Mouse (Mus musculus) splenic B cell, adult 2 months (primary cell): ENCODE measurements around the gene Chrna1.
A peak's percentile ranks its signal among the peaks of the same experiment; 100 is the strongest.

Experiments used
- DNase-seq: peaks from one replicate; pipeline ENCODE4 v3.0.0-alpha.2; 2011; ENCODE audit warnings: low read depth, low spot score
- H3K27me3 ChIP-seq: 2 replicates; pipeline ENCODE4 v1.6.1; 2012; ENCODE audit warnings: mild to moderate bottlenecking, low read length, moderate library complexity, mixed read lengths; ENCODE audit not compliant: control insufficient read depth, poor library complexity, insufficient read depth, severe bottlenecking
- H3K36me3 ChIP-seq: 2 replicates; pipeline ENCODE4 v1.6.1; 2012; ENCODE audit warnings: mild to moderate bottlenecking, low read length, moderate library complexity, mixed read lengths; ENCODE audit not compliant: control insufficient read depth, poor library complexity, insufficient read depth, severe bottlenecking

The Chrna1 gene

DNA sequence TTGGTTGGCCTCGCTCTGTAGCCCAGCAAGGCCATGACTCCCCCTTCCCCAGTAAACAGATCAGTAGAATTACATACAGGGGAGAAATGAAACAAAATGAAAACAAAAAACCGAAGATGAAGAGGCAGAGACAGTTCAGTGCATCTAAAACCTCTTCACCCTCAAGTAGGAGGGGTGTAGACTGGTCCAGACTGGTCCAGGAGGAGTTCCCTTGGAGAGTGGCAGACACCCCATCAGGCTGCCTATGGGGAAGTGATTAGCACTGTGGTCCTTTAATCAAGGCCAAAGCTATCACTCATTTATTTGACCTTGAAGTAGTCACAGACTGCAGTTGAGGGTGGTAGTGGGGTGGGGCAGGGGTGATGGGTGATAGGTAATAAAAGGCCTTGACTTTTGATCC lies 24.4 kb upstream of the Chrna1 start:
- H3K27me3 ChIP-seq: no peaks in the 10 kb centered on the region
- DNase-seq: no peak

DNA sequence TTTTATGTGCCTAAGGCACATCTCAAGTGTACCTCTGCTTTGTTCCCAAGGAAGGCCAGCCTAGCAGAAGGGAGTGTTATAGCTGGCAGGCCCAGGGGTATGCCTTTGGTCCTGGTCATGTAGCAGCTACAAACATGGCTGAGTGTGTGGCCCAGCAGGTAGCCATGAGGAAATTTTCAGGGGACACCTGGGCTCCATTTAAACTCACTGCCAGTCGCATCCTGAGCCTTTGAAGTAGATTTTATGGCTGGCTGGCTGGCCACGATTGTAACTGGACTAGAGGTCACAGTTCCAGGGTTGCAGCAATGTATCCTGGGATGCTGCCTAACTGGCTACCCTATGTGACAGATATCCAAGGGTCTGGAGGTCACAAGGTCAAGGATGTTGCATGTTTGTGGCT lies 20.5 kb upstream of the Chrna1 start:
- Histone ChIP-seq H3K27me3 (no peaks in the 10 kb centered on the region), H3K36me3 (no peaks in the 10 kb centered on the region)
- DNase-seq: no peak

More for the DNA sequence above, 24.4 kb upstream of the Chrna1 start:
- H3K36me3 ChIP-seq: no peaks in the 10 kb centered on the region

DNA sequence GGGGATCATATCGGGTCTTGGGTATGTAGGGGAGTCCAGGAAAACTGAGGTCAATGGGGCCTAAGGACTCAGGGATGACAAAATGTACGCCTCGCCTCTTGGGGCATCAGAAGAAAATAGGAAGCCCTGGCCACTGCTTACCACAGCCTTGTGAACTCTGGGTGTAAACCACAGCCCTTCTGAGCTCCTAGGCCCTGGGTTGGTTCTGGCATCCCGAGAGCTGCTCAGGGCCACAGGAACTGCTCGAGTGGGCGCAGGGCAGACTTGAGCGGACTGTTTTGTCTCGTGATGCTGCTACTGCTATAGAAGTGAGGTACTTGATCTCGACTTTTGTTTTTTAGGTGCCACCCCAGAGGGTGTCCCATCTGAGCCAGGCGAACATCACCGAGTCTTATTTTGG lies 17.6 kb upstream of the Chrna1 start:
- DNase-seq: no peak
- Histone ChIP-seq H3K27me3 (no peaks in the 10 kb centered on the region), H3K36me3 (no peaks in the 10 kb centered on the region)

DNA sequence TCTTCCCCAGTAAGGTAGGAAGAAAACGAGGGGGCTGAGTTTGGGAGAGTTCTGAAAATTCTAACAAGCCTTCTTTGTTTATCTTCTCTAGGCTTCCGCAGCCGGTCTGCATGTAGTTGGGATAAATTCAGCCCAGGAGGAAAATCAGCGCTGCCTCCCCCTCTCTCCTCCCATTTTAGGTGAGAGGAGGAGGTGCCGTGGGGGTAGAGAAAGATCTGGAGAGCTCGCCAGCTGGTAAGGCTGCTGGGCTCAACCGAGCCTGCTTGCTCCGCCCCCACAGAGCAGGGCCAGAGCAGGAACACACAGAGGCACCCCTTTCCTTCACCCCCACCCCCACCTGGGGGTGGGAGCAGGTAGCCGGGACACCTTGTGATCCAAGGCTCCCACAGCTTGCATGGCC lies 16.6 kb upstream of the Chrna1 start:
- no peak for DNase-seq
- Histone ChIP-seq H3K36me3 (no peaks in the 10 kb centered on the region), H3K27me3 (no peaks in the 10 kb centered on the region)

DNA sequence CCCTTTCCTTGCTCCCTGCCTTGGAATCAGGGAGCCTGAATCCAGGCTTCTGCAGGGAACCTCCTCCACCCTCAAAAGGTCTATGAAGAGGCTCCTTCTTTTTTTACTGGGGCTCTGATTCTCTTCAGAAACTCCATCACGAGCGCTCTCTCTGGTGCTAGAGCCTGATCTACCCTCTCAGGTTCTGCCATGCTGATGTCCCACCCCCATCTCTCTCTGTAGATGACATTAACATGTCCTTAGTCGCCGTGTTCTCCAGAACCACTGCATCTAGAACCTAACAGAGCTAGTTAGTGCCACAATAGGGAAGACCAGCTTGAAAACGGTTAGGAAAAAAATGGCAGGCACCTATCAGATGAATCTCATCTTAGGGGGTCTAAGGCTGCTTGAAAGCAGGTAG lies 16.2 kb upstream of the Chrna1 start:
- DNase-seq: no peak
- no peaks in the 10 kb centered on the region for H3K36me3 ChIP-seq
- no peaks in the 10 kb centered on the region for H3K27me3 ChIP-seq

DNA sequence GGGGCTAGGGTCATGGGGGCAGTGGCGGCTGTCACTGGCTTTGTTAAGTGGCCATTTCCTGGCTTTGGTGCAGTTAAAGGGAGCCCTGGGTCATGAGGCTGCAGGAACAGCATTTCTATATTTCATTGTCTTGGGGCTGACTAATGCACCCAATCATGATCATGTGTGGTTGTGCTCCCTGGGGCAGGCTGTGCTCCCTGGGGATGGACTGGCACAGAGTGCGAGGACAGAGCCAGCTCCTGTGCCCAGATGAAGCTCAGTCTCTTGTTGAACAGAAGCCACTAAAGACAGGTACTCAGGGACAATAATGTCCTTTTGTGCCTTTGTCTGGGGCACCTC lies 12.9 kb upstream of the Chrna1 start:
- Histone ChIP-seq H3K27me3 (no peaks in the 10 kb centered on the region), H3K36me3 (no peaks in the 10 kb centered on the region)
- no peak for DNase-seq

DNA sequence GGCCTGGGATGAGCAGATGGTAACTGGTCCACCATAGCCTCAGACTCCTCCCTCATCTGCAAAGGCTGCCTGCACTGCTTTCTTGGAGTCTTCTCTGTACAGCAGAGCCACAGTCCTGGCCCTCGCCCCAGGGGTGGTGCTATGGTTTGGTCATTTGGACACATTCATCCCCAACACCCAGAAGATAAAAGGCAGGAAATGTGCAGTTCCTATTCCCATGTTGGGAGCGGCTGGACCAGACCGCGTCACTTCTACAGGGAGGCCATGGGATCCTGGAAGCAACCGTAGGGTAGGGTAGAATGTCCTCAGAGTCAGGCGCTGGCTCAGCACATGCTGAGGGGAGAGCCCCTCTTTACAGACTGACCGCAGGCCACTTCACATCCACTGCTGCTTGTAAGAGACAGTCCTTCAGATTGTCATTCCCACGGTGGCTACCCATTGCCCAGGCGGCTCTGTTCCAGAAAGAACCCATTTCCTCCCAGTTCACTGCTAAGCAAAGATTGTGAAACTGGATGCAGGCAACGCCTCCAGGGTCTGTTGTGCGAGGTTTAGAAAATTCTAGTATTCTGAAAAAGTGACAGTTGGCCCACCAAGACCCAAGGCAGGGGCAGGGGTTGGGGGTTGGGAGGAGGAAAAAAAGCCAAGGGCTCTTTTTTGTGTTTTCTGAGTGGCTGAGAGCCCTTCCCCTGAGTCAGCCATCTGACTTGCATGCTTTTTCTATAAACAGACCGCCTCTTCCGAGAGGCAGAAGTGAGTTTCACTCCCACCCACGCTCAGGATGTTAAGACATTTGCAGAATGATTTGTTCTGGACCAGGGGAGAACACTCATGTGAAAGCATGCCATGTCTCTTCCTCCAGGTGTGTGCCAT lies 12.3 kb upstream of the Chrna1 start:
- no peaks in the 10 kb centered on the region for H3K36me3 ChIP-seq
- no peak for DNase-seq
- H3K27me3 ChIP-seq: no peaks in the 10 kb centered on the region

DNA sequence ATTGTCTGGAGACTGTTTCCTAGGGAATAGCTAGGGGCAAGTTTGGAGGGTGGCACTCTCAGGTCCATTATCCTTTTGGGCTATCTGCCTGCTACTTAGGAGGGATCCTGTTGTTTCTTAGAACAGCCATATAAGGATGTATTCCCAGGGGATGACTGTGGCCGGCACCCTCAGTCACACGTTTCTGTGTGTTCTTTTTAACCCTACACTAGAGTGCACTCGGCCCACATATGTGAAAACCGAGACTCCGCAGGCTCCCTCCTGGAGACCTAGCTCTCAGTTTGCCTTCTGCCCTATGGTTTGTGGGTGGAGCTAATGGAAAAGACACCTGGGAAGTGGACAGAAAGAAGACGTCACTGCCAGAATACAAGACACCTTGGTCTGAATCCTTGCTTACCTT lies 11.1 kb upstream of the Chrna1 start:
- no peaks in the 10 kb centered on the region for H3K36me3 ChIP-seq
- no peak for DNase-seq

DNA sequence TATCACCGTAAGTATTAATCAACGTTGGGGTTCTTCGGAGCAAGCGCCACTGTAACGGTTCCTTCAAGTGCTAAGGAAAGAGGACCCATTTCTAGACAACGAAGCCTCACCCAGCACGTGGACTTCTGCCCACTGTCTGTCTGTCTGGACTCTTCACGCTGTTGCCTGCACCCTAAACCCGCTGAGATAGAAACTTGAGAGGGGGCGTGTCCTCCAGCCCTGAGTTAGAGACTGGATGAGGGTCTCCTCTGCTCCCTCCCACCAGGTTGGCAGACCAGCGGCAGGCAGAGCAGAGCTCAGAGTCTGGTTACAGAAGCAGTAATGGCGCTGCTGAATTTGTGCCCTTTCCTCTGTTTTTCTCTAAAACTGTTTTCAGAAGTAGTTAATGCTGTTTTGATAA lies 10.0 kb upstream of the Chrna1 start:
- peaks cover 1% of the 10 kb centered on the region; the same call in 1 of the 2 replicates for H3K27me3 ChIP-seq
- no peaks in the 10 kb centered on the region for H3K36me3 ChIP-seq
- no peak for DNase-seq

More for the DNA sequence above, 11.1 kb upstream of the Chrna1 start:
- H3K27me3 ChIP-seq: no peaks in the 10 kb centered on the region

DNA sequence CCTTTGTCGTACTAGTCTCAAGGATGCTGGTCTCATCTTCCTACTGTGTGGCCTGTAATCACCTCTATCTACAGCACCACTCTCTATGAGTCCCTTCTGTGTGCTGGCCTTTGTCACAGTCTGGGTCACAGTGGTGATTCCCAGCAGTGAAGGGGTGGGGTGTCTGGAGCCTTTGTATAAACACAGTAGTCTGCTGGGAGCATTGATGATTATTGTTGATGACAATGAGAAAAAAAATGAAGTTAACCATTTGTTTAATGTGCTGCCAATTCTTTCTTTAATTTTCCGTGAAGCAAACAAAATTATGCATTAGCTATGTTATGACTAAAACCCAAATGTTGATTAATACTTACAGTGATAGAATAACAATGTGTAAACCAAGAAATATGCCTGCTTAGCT lies 8.8 kb upstream of the Chrna1 start:
- Histone ChIP-seq H3K36me3 (no peaks in the 10 kb centered on the region), H3K27me3 (peaks cover 4% of the 10 kb centered on the region; the same call in 1 of the 2 replicates)
- DNase-seq: no peak

DNA sequence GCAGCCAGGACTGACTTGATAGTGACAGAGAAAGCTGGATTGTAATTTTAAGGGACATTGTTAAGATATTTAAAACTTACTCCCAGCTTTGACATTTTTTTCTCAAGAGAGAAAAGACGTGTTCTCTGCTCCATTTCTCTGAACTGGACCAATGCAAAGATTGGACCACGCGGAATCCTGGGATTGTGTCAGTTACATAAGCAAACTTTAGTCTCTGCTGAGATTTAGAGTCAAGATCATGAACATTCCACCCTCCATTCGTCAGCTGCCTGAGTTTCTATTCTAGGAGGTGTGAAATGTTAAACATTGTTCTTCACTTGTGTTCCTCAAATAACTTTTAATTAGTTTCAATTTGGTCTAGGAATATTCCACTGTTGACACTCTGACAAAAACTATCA lies 7.0 kb upstream of the Chrna1 start:
- peaks cover 4% of the 10 kb centered on the region; the same call in 1 of the 2 replicates for H3K27me3 ChIP-seq
- H3K36me3 ChIP-seq: no peaks in the 10 kb centered on the region
- DNase-seq: no peak

DNA sequence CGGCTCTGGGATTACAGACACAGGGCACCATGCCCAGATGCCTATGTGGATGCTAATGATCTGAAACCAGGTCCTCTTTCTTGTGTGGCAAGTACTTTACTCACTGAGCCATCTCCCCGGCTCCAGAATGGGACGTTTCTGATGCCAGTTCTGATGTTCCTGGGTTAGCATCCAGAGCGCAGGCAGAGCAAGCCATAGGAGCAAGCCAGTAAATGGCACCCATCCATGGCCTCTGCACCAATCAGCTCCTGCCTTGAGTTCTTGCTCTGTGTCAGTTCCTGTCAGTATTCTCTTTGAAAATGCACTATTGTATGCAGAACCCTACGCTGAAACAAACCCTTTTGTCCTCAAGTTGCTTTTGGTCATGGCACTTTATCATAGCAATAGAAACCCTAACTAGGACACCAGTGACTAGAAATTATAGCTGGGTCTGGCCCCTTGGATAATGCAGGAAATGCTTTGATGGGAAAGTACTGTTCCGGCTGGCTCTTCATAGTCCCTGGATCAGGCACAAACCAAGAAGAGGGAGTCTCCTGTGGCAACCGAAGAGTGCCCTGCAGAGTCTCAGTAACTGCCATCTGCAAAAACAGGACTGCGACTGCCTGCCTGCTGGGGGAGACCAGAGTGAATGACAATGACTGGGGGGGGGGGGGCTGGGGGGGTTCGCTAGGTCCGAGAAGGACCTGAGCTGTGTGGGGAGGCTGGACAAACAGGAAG lies 6.4 kb upstream of the Chrna1 start:
- Histone ChIP-seq H3K36me3 (no peaks in the 10 kb centered on the region), H3K27me3 (peaks cover 4% of the 10 kb centered on the region; the same call in 1 of the 2 replicates)
- no peak for DNase-seq

DNA sequence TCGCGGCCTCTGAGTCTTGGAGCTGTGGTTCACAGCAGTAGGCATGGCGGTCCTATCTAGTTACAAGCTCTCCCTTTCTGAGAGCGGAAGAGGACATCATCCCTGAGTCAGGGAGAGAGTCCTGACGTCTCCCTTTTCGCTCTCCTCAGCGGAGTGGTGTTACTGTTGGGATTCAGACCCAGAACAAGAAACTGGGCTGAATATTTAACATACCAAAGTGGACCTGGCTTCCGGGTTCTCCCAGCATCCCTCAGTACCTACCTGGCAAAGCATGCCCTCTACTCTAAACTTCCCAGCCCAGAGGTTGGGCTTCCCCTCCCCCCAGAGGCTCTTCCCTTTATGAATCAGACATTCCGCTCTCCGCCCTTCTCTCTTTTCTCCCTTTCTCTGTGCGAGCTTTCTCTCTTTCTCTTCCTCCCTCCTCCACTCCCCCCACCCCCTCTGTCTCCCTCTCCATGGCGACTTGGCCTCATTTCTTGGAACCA lies 5.3 kb upstream of the Chrna1 start:
- H3K27me3 ChIP-seq: peaks cover 4% of the 10 kb centered on the region; the same call in 1 of the 2 replicates
- DNase-seq: no peak
- no peaks in the 10 kb centered on the region for H3K36me3 ChIP-seq

DNA sequence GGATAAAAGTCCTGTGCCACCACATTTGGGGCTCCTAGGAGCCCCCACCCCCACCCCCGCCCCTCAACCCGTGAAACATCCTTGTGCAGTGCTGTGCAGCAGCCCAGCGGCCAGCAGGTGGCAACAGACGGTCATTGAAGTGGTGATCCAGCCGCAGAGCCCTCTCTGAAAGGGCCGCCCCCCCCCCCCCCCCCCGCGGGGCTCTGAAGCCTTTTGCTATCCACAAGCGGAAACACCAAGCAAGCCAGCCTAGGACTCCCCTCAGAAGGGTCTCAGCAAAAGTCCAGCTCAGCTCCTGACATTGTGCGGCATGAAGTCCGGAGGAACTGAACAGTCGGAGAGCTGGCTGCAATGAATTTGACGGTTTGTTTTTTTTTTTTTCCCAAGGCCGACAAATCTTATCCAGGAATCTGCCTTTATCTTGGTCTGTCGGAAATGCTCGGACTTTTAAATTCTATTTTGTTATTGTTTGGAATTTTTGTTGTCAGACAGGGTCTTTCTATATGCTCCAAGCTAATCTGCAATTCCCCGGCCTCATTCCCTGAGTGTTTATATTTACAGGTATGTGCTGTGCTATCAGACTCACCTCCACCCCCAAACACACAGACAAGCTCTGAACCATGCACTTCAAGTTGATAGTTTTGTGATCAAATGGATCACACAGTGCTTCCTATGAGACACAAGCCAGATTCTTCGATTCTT lies 4.7 kb upstream of the Chrna1 start:
- peaks cover 4% of the 10 kb centered on the region; the same call in 1 of the 2 replicates for H3K27me3 ChIP-seq
- peak; percentile 64 for DNase-seq
- no peaks in the 10 kb centered on the region for H3K36me3 ChIP-seq

DNA sequence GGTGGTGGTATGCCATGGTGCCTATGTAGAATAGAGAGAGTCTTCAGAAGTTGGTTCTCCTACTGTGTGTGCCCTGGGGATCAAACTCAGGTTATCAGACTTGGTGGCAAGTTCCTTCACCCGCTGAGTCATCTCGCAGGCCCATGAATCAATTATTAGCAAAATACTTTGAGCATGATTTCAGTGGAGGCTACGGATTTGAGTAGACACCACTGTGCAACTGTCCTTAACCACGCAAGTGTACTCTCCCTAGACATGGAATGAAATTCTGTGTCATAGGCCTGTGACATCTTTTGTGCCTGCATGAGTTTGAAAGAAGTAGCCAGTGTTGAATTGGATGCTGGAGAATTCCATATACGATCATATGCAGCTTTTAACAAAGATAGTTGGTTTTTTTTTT lies 582 bp upstream of the Chrna1 start:
- Histone ChIP-seq H3K27me3 (peaks cover 4% of the 10 kb centered on the region; the same call in 1 of the 2 replicates), H3K36me3 (no peaks in the 10 kb centered on the region)
- no peak for DNase-seq
